Mouse (Mus musculus) testis, adult 2 months (tissue): ENCODE results near the gene Pam16.

Experiments
- CTCF ChIP-seq: fragments of 200-500 bp; IDR thresholded peaks from 2 replicates; pipeline ENCODE4 v1.5.1; 2012; ENCODE audit warnings: low read depth, mild to moderate bottlenecking, inconsistent platforms, low read length, moderate library complexity; ENCODE audit not compliant: control insufficient read depth, insufficient read depth, insufficient replicate concordance
- POLR2A ChIP-seq: fragments of 200-500 bp; IDR thresholded peaks from 2 replicates; pipeline ENCODE4 v1.6.1; 2012; ENCODE audit warnings: low read depth, mild to moderate bottlenecking, inconsistent platforms, low read length, moderate library complexity; ENCODE audit not compliant: control insufficient read depth

DNA sequence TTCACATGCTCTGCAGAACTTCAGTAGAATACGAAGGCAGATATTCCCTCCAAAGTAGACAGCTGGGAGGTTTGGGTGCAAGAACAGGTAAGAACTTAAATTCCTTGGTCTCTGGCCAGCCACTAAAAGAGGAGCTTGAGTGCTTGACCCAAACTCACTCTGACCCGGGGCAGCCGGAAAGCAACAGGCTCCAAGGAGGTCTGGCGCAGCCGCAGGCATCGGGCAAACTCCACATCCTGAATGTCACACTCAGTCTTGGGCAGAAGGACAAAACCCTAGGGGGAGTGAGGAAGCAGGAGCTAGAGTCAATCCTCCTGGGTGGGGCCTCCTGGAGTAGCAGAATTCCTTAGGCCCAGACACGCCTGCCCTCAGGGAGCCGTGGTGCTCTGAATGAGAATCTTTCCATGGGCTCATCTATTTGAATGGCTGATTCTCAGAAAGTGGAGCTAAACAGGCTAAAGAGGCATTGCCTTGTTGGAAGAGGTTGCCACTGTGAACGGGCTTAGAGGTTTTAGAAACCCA is 4.2 kb upstream of the Pam16 start:
- no peak for TF ChIP-seq POLR2A
- no peak for TF ChIP-seq CTCF
